Mouse (Mus musculus): ENCODE measurements at regions not wholly inside any gene's neighbourhood (a gene's known extent, or its start where the extent isn't known, plus 50 kb on each side); places are given as distances from the start of the nearest gene placed in this dataset.

DNA sequence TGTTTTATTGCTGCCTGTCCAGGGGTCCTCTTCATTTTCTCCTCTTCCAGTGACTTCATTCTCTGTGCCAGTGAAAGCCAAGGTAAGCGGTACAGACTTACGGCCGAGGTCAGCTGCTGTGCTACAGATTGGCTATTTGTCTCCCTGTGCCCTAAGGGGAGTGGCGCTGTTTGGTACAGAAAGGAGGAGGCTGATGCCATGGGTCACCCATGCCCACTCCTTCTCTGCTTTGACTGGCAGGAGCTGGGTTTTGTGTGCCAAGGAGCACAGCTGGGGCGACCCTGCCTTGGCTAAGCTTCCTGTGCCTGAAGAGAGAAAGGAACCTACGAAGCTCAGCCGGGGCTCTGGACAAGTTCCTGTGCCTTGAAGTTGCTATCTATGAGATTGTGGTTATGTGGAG is 70.0 kb upstream of the Fggy start:
- no peak for DNase-seq (ENCODE audit: low spot score in 2 of 2)

- DNase-seq (ENCODE audit: low spot score in 2 of 2) = no peak
Observed at GRCm38 (mm10) chr4:95487969-95488368, 69.3 kb upstream of the Fggy start.

DNA sequence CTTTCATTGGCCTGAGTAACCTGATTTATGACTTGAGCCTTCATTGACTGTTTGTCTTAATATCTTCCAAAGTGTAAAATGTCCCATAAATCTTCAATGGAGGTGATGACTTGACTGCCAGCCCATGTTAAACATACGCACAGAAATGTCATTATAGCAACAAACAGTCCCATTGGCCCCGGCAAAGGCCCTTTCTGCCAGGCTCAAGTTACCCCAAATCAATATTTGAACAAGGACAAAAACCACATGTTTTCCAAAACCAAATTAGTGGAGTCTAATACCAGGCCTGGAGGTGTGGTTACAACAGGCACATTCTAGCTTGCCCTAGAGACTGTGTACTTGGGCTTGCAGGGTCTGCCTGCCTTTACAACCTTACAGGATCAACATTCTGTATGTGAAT is 68.2 kb upstream of the Fggy start:
- no peak for DNase-seq (ENCODE audit: low spot score in 2 of 2)

GRCm38 (mm10) chr4:95500265-95500664 is 57.0 kb upstream of the Fggy start:
- DNase-seq (ENCODE audit: low spot score in 2 of 2) = no peak

DNA sequence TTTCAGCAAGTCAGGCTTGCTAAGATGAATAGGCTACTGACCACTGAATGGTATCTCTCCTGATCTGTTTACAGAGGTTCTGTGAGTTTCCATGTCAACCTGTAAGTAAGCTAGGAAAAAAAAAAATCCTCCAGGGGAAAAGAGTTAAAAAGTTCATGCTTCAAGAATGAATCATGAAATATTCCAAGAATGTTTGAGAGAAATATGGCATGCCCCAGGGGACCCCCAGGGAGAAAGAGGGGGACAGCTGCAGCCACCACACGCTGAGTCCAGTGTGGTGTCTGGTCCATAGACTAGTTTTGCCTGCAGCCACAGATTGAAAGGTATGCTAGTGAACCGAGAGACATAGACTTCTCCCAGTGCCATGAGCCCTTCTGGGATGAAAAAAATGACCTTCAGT is 56.1 kb upstream of the Fggy start:
- DNase-seq (ENCODE audit: low spot score in 2 of 2) = no peak

DNA sequence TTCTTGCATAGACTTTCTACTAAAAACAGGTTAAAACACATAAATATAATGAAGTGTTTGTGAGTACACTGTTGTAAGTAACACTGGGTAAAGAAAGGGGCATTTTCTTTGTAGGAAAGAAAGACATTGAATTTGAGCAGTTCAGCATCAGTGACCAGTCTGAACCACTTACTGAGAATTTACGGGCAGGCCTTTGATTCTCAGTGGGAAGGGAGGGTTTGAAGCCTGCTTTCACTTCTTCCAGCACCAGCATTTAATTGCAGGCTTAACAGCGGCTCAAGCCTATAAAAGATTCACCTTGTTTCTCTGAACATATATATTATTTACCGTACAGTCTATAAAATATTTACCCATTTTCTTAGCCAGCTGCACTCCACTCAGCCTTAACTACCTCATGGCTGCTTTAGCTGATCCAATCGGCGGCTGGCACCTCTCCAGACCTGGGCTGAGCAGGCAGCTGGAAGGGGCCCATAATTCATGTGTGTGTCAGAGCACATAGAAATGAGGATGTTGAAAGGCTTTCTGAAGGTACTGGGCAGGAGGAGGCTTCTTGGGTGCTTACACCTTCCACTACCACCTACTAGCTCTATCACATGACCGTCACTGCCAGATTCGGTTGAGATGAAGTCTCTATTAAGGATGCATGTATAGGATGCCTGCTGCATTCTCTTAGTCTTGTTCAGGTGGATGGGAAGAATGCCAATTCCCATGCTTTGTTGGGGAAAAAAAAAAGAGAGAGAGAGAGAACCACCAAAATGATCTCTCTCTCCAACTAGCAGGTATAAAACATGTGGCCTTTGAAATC is 50.0 kb upstream of the Fggy start:
- DNase-seq (ENCODE audit: low spot score in 2 of 2) = no peak
